Mouse (Mus musculus): ENCODE measurements at regions not wholly inside any gene's neighbourhood (a gene's known extent, or its start where the extent isn't known, plus 50 kb on each side); places are given as distances from the start of the nearest gene placed in this dataset.

- no peak overlapping the region for H3K4me2 ChIP-seq (ENCODE audit: low read depth, low read length)
- ATAC-seq (replicated peaks; ENCODE audit: insufficient number of reproducible peaks, low FRiP score, low TSS enrichment, low read depth) (no peak), DNase-seq (ENCODE audit: low spot score) (no peak)
- H3K4me1 ChIP-seq (ENCODE audit: control insufficient read depth, insufficient read depth, low read length), result no peaks in the 10 kb centered on the region; the same call in none of the 2 replicates
- H3K27ac ChIP-seq (replicated peaks; ENCODE audit: low read depth, low read length), result no peak overlapping the region
- no peak overlapping the region for H3K9ac ChIP-seq (replicated peaks; ENCODE audit: low read length)
- WGBS, result 74% methylated on average over 1 of the region's 1 CpGs
- H3K27me3 ChIP-seq (ENCODE audit: control insufficient read depth, insufficient read depth, low read length), result no peaks in the 10 kb centered on the region
- no peaks in the 10 kb centered on the region for H3K36me3 ChIP-seq (replicated peaks; ENCODE audit: control insufficient read depth, insufficient read depth, low read depth, low read length)
- H3K4me3 ChIP-seq (ENCODE audit: low read depth, low read length), result no peak overlapping the region
- no peaks in the 10 kb centered on the region for H3K9me3 ChIP-seq (replicated peaks; ENCODE audit: control insufficient read depth, low read length)
Observed at GRCm38 (mm10) chr9:61668157-61668697, 246.1 kb downstream of the Rplp1 start.

- ATAC-seq (replicated peaks; ENCODE audit: insufficient number of reproducible peaks, low FRiP score, low TSS enrichment, low read depth) (no peak), DNase-seq (ENCODE audit: low spot score) (no peak)
- Histone ChIP-seq H3K9ac (replicated peaks; ENCODE audit: low read length) (no peak overlapping the region), H3K27ac (replicated peaks; ENCODE audit: low read depth, low read length) (no peak overlapping the region), H3K36me3 (replicated peaks; ENCODE audit: control insufficient read depth, insufficient read depth, low read depth, low read length) (no peaks in the 10 kb centered on the region), H3K4me2 (ENCODE audit: low read depth, low read length) (no peak overlapping the region), H3K9me3 (replicated peaks; ENCODE audit: control insufficient read depth, low read length) (no peaks in the 10 kb centered on the region), H3K4me1 (ENCODE audit: control insufficient read depth, insufficient read depth, low read length) (no peaks in the 10 kb centered on the region; the same call in none of the 2 replicates), H3K27me3 (ENCODE audit: control insufficient read depth, insufficient read depth, low read length) (no peaks in the 10 kb centered on the region), H3K4me3 (ENCODE audit: low read depth, low read length) (no peak overlapping the region)
- 63% methylated on average over 4 of the region's 4 CpGs for WGBS
Observed at GRCm38 (mm10) chr9:61667453-61668074, 246.8 kb downstream of the Rplp1 start.

GRCm38 (mm10) chr9:61666761-61667332 is 247.5 kb downstream of the Rplp1 start:
- no peak overlapping the region for H3K4me2 ChIP-seq (ENCODE audit: low read depth, low read length)
- no peak overlapping the region for H3K27ac ChIP-seq (replicated peaks; ENCODE audit: low read depth, low read length)
- DNase-seq (ENCODE audit: low spot score) (no peak), ATAC-seq (replicated peaks; ENCODE audit: insufficient number of reproducible peaks, low FRiP score, low TSS enrichment, low read depth) (no peak)
- H3K4me3 ChIP-seq (ENCODE audit: low read depth, low read length), result no peak overlapping the region
- H3K27me3 ChIP-seq (ENCODE audit: control insufficient read depth, insufficient read depth, low read length), result no peaks in the 10 kb centered on the region
- no peaks in the 10 kb centered on the region for H3K9me3 ChIP-seq (replicated peaks; ENCODE audit: control insufficient read depth, low read length)
- no peaks in the 10 kb centered on the region for H3K36me3 ChIP-seq (replicated peaks; ENCODE audit: control insufficient read depth, insufficient read depth, low read depth, low read length)
- H3K9ac ChIP-seq (replicated peaks; ENCODE audit: low read length), result no peak overlapping the region
- WGBS, result 84% methylated on average over 3 of the region's 3 CpGs
- no peaks in the 10 kb centered on the region; the same call in none of the 2 replicates for H3K4me1 ChIP-seq (ENCODE audit: control insufficient read depth, insufficient read depth, low read length)

GRCm38 (mm10) chr9:61666118-61666517 is 248.2 kb downstream of the Rplp1 start:
- DNase-seq (ENCODE audit: low spot score) (no peak), ATAC-seq (replicated peaks; ENCODE audit: insufficient number of reproducible peaks, low FRiP score, low TSS enrichment, low read depth) (no peak)
- Histone ChIP-seq H3K27me3 (ENCODE audit: control insufficient read depth, insufficient read depth, low read length) (no peaks in the 10 kb centered on the region), H3K9me3 (replicated peaks; ENCODE audit: control insufficient read depth, low read length) (no peaks in the 10 kb centered on the region), H3K9ac (replicated peaks; ENCODE audit: low read length) (no peak overlapping the region), H3K4me1 (ENCODE audit: control insufficient read depth, insufficient read depth, low read length) (no peaks in the 10 kb centered on the region; the same call in none of the 2 replicates), H3K36me3 (replicated peaks; ENCODE audit: control insufficient read depth, insufficient read depth, low read depth, low read length) (no peaks in the 10 kb centered on the region), H3K4me3 (ENCODE audit: low read depth, low read length) (no peak overlapping the region), H3K27ac (replicated peaks; ENCODE audit: low read depth, low read length) (no peak overlapping the region), H3K4me2 (ENCODE audit: low read depth, low read length) (no peak overlapping the region)
- 89% methylated on average over 6 of the region's 6 CpGs for WGBS

GRCm38 (mm10) chr9:61665254-61665653 is 249.1 kb downstream of the Rplp1 start:
- H3K4me1 ChIP-seq (ENCODE audit: control insufficient read depth, insufficient read depth, low read length), result no peaks in the 10 kb centered on the region; the same call in none of the 2 replicates
- H3K4me2 ChIP-seq (ENCODE audit: low read depth, low read length), result no peak overlapping the region
- H3K4me3 ChIP-seq (ENCODE audit: low read depth, low read length), result no peak overlapping the region
- no peaks in the 10 kb centered on the region for H3K36me3 ChIP-seq (replicated peaks; ENCODE audit: control insufficient read depth, insufficient read depth, low read depth, low read length)
- no peaks in the 10 kb centered on the region for H3K9me3 ChIP-seq (replicated peaks; ENCODE audit: control insufficient read depth, low read length)
- ATAC-seq (replicated peaks; ENCODE audit: insufficient number of reproducible peaks, low FRiP score, low TSS enrichment, low read depth) (no peak), DNase-seq (ENCODE audit: low spot score) (no peak)
- no peaks in the 10 kb centered on the region for H3K27me3 ChIP-seq (ENCODE audit: control insufficient read depth, insufficient read depth, low read length)
- 89% methylated on average over 5 of the region's 5 CpGs for WGBS
- H3K27ac ChIP-seq (replicated peaks; ENCODE audit: low read depth, low read length), result no peak overlapping the region
- no peak overlapping the region for H3K9ac ChIP-seq (replicated peaks; ENCODE audit: low read length)

GRCm38 (mm10) chr9:61664000-61664622 is 250.2 kb downstream of the Rplp1 start:
- DNase-seq (ENCODE audit: low spot score), result no peak
- ATAC-seq (replicated peaks; ENCODE audit: insufficient number of reproducible peaks, low FRiP score, low TSS enrichment, low read depth), result no peak

GRCm38 (mm10) chr9:61662055-61663028 is 252.0 kb downstream of the Rplp1 start:
- Histone ChIP-seq H3K9ac (replicated peaks; ENCODE audit: low read length) (no peak overlapping the region), H3K27ac (replicated peaks; ENCODE audit: low read depth, low read length) (no peak overlapping the region), H3K27me3 (ENCODE audit: control insufficient read depth, insufficient read depth, low read length) (no peaks in the 10 kb centered on the region), H3K4me1 (ENCODE audit: control insufficient read depth, insufficient read depth, low read length) (no peaks in the 10 kb centered on the region; the same call in 1 of the 2 replicates), H3K9me3 (replicated peaks; ENCODE audit: control insufficient read depth, low read length) (no peaks in the 10 kb centered on the region), H3K4me2 (ENCODE audit: low read depth, low read length) (no peak overlapping the region), H3K4me3 (ENCODE audit: low read depth, low read length) (no peak overlapping the region), H3K36me3 (replicated peaks; ENCODE audit: control insufficient read depth, insufficient read depth, low read depth, low read length) (no peaks in the 10 kb centered on the region)
- DNase-seq (ENCODE audit: low spot score) (no peak), ATAC-seq (replicated peaks; ENCODE audit: insufficient number of reproducible peaks, low FRiP score, low TSS enrichment, low read depth) (no peak)
- WGBS, result 63% methylated on average over 12 of the region's 12 CpGs

More at GRCm38 (mm10) chr9:61664000-61664622, 250.2 kb downstream of the Rplp1 start:
- H3K27me3 ChIP-seq (ENCODE audit: control insufficient read depth, insufficient read depth, low read length), result no peaks in the 10 kb centered on the region
- no peak overlapping the region for H3K9ac ChIP-seq (replicated peaks; ENCODE audit: low read length)
- no peak overlapping the region for H3K4me3 ChIP-seq (ENCODE audit: low read depth, low read length)
- no peaks in the 10 kb centered on the region; the same call in 1 of the 2 replicates for H3K4me1 ChIP-seq (ENCODE audit: control insufficient read depth, insufficient read depth, low read length)
- H3K9me3 ChIP-seq (replicated peaks; ENCODE audit: control insufficient read depth, low read length), result no peaks in the 10 kb centered on the region
- no peak overlapping the region for H3K4me2 ChIP-seq (ENCODE audit: low read depth, low read length)
- no peak overlapping the region for H3K27ac ChIP-seq (replicated peaks; ENCODE audit: low read depth, low read length)
- no peaks in the 10 kb centered on the region for H3K36me3 ChIP-seq (replicated peaks; ENCODE audit: control insufficient read depth, insufficient read depth, low read depth, low read length)
- 89% methylated on average over 10 of the region's 10 CpGs for WGBS

All from embryonic facial prominence, embryonic 11.5 days (tissue).